Mouse (Mus musculus) heart, adult 2 months (tissue): ENCODE measurements at regions not wholly inside any gene's neighbourhood (a gene's known extent, or its start where the extent isn't known, plus 50 kb on each side); places are given as distances from the start of the nearest gene placed in this dataset.

Source experiments
- CTCF ChIP-seq: fragments of 200-600 bp; IDR thresholded peaks from 2 replicates; pipeline ENCODE4 v1.8.1; 2022; ENCODE audit warnings: antibody characterized with exemption, mild to moderate bottlenecking, moderate library complexity
- POLR2A ChIP-seq: fragments of 200-500 bp; IDR thresholded peaks from 2 replicates; pipeline ENCODE4 v1.6.1; 2011; ENCODE audit warnings: mild to moderate bottlenecking, low read depth, low read length, control low read depth; ENCODE audit not compliant: insufficient read depth

DNA sequence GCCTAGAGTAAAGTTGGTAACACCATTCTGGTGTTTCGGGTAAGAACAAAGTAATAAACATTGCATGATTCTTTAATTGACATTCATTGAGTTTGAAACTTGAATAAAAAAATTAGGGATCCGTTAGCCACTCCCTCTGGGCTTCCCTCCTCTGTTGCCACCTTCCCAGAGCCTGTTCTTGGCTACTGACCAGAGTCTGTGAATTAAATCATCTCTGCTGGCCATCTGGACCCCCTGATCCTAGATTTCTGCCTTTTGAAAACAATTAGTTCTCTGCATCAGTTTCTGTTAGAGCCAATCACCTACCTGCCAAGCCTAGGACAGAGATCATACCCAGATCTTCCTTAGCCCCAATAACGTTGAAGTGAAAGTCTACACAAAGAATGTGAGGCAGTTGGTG lies 665.3 kb upstream of the Cypt12 start:
- TF ChIP-seq POLR2A, result no peak
- TF ChIP-seq CTCF, result no peak
